Mouse (Mus musculus): ENCODE measurements around the gene Zscan26. TPM values are rescaled to one million over a fixed set of nuclear protein-coding genes. Genes with fewer than 3 reads are reported as not detected.
"Not testable (repeated sequence)": the region's sequence is repeated elsewhere in the genome, so short reads cannot be mapped to it uniquely, and the experiment has no call there.

The Zscan26 gene
- total RNA-seq, 2 experiments from 2014 or later = 1.7 to 4.8 TPM

DNA sequence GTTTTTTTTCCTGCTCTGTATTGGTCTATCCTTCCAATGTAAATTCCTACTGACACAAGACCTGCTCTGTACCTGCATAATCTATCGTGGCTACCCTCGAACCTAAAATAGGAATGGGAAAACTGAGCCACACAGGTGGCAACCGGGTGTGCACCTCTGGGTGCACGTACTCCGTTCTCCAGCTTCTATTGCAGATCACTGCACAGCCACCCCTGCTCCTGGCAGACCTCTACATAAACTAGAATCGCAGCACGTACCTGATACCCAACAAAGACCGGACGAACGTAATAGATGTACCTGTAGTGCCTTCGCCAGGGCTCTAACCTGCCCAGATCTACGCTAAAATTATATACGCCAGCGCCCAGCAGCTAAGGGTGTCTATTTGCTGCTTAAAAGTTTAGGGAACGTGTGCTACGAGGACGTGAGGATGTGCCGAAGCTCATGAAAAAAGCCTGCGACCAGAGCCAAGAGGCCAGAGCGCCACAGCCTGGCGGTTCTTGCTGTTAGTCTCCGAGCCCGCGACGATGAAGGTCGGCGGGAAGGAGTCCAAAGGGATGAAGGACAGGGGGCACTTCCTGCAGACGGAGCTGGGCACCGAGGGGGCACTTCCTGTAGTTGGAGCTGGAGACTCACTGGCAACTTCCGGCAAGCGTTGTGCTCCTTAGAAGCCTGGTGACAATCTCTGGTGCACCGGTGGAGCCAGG lies 12.9 kb downstream of the Zscan26 start, which contains the start of gene Pgbd1:
TSS of gene Pgbd1 (minus strand) at position 556 of the 704 bp plus-strand sequence.
- peak; percentile 88 for ATAC-seq (replicated peaks; ENCODE audit: low FRiP score, poor library complexity, severe bottlenecking)

DNA sequence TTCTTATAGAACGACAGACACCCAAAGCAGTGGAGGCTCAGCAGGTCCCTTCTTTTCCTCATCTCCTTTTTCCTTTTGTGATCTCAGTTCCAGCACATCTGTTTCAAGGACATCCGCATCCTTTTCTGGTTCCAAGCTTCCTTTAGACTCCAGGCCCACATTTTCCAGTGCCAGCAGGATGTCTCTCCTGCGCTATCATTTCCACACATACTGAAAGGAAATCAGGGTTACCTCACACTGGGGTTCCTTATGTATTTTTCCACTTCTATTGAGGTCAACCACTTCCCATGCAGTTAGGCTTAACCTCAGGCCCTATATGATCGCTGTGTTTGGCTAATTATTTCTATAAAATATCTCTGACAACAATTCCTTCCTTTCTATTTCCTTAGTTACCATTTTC lies 18.1 kb downstream of the Zscan26 start:
- ATAC-seq (replicated peaks; ENCODE audit: low FRiP score, poor library complexity, severe bottlenecking) = no peak

DNA sequence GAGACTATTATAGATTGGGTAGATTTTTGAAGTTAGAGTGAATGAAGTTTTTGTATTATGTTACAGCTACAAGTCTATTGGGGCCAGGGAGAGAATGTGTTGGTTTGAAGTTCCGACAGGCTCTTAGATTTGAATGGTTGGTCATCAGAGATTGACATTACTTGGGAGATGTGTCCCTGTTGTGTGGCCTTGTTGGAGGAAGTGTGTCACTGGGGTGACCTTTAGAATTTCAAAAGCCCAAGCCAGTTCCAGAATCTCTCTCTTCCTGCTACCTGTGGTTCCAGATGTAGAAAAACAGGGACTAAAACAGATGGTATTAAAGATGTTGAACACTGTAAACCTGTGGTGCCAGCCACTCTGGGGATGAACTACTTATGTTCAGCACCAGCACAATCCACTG lies 25.9 kb downstream of the Zscan26 start:
- no peak for ATAC-seq (replicated peaks; ENCODE audit: low FRiP score, poor library complexity, severe bottlenecking)

DNA sequence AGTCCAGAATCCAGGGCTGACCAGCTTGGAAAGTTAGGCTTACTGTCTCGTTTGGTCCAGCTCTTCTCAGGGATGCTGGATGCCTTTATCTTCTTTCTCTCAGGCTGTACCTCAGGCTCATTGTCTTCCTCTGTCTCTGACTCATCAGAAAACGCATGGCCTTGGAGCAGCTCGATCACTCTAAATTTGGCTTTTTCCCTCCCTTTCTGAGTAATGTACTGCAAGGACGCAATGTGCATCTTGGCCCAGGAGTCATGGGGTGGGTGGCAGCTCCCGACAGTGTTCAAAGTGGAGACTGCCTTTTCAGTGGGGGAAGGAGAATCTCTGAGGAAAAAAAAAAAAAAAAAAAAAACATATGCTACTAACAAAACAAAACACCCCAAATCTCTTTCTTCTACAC lies 30.2 kb downstream of the Zscan26 start:
- ATAC-seq (replicated peaks; ENCODE audit: low FRiP score, poor library complexity, severe bottlenecking) = no peak

DNA sequence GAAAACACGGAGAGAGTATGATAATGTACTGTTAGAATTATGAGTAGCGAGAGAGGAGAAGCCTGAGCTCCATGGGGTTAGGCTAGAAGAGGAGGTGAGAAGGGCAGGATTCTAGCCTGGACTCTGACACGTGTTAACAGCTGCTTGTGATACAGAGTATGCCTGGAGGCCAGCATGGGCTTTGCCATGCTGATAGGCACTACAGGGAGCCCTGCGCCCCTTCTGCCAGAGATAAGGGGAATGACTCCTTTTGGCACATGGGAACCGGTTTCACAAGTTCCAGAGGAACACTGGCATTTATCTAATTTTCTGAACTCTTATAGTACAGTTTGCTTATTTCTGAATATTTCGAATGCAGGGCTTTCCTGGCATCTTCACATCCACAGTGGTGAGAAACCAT lies 34.7 kb downstream of the Zscan26 start:
- peak; percentile 84 for ATAC-seq (replicated peaks; ENCODE audit: low FRiP score, poor library complexity, severe bottlenecking)

DNA sequence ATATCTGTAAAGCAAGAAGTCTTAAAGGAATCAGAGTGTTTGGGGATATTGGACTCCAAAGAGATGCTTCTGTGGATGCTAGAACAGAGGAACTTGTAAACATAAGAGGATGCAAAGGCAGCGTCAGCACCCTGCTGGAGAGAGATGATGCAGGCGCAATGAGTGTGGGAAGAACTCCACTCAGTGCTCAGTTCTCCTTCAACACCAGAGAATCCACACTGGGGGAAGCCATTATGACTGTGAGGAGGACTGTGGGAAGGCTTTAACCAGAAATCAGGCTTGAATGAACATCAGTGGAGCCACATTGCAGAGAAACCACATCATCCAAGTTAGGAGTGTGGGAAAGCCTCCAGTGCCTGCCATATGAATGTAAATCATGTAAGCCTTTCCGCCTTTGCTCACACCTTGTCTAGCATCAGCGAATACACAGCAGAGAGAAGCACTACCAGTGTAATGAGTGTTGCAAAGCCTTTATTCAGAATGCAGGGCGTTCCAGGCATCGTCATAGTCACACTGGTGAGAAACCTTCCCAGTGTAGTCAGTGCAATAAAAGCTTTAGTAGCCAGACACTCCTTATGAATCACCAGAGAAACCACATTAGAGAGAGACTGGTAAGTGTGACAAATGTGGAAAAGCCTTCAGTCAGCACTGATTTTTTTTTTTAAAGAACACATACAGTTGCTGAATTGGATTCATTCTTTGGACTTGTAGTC lies 36.1 kb downstream of the Zscan26 start:
- ATAC-seq (replicated peaks; ENCODE audit: low FRiP score, poor library complexity, severe bottlenecking) = no peak

DNA sequence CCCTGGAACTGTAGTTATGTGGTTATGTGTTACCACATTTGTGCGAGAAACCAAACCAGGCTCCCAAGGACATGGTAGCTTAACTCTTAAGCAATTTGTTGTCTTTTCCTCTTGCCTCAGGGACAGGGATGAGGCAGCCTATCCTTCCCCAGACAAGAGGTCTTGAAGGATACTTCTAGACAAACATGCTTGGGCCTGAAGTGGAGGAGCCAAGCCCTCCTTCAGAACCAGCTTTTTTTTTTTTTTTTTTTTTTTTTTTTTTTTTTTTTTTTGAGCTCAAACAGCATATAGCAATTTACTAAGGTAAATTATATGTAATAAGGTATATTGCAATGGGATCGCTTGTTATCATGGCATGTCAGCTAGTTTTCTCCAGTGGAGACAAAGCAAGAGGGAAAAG lies 37.8 kb downstream of the Zscan26 start:
- ATAC-seq (replicated peaks; ENCODE audit: low FRiP score, poor library complexity, severe bottlenecking) = no peak

DNA sequence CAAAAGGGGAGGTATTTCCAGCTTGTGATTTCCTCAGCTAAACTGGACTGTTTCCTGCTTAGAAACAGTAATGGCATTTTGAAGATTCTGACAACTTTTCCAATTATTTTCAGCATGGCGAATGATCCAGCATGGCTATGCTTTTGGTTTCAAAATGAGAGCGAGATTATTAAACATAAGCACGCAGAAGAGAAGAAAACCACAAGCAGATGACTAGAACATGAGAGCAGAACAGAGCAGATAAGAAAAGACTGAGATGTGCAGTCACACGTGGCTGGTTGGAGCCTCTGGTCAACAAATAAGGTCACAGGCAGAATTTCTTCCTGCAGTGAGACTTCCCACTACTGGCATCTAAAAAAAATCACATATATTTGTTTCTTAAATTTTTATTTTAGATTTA lies 38.3 kb downstream of the Zscan26 start:
- ATAC-seq (replicated peaks; ENCODE audit: low FRiP score, poor library complexity, severe bottlenecking) = peak; percentile 43; the same call in 1 of the 2 replicates

DNA sequence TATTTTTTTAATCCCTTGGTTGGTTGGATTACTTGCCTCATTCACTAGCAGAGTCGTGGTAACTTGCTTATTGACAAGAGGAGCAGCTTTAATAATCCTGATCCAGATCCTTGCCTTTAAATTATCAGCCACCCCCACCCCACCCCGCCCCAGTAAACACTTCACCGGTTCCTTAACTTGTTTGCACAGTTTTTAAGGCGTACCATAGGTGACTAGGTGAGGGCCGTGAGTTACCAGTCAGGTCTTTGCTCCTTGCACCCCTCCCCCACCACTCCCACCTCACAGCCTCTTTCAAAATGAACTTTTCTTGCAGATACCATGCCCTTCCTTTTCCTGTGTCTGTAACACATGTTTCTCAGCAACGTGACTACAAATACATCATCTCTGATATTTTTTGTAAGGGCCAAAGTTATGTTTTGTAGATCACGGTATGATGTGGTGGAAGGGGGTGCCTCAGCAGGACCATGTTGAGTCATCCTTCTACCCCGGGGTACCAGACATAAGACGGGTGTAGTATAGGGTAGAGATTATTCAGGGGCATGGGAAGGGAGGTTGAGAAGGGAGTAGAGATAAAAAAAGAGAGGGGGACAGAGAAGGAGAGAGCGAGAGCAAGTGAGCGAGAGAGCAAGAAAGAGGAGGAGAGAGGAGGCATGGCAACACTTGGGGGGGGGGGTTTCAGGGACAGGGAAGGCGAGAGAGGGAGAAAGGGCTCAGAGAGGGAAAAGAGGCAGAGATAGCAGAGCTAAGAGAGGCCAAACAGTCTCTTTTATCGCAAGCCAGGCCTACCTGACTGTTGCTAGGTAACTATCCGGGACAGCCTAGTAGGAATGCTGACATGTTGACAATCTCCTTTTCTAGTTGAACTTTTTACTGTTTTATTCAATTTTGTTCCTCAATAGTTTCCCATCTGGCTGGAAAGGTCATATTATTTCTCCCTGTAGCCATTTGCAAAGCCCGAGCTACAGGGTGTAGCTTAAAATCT lies 39.0 kb downstream of the Zscan26 start:
- no peak for ATAC-seq (replicated peaks; ENCODE audit: low FRiP score, poor library complexity, severe bottlenecking)

DNA sequence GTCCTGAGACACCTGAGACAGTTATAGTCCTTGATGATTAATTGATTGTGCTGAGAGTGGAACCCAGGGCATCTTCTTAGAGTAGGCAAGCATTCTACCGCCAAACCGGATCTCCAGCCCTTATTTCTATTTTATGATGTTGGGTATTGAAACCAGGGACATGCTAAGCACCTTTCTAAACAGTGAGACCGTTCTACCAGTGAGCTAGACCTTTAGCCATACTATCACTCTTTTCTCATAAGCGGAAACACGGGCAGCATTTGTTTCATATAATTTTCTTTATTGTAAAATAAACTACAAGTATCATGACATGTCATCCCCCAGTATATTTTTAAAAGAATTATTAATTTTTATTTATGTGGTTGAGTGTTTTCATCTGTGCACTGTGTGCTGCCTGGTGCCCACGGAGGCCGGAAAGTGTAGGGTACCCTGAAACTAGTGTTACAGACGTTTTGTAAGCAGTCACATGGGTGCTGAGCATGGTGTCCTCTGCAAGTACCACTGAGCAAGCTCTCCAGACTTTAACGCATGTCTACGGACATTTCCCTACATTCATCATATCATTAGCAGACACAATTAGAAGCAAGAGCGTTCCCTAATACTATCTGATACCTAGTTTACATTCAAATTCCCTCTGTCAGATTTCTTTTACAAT lies 44.6 kb downstream of the Zscan26 start:
- no peak for ATAC-seq (replicated peaks; ENCODE audit: low FRiP score, poor library complexity, severe bottlenecking)

DNA sequence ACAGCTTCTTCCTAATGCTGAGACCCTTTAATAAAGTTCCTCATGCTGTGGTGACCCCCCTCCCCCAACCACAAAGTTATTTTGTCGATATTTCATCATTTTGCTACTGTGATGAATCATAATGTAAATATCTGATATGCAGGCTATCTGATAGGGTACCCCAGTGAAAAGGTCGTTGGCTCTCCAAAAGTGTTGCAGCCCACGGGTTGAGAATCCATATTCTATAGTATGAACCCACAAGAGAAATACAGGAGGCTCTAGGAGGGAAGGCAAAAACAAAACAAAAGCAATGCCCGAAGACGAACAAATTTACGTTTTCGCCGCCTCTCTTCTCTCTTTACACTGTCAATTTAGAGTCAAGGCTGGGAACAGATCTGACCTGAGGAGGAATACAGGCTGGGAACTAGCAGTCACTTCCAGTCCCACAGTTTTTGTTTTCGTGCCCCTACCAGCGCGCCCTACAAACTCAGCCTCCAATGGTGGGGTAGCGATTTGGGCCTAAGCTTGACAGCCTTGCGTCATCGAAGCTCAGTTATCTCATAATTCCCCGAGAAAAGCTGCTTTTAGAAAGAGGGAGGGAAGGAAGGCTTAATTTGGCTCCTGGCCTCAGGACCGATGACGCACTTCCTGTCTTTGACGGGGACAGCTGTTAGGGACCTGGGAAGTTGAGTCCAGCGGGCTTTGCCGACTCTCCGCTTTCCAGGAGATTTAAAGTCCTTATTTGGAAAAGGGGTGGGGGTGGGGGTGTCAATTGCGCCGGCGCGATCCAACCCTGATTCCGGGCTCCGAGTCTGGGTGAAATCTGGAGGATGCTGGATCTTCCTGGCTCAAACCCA lies 45.3 kb downstream of the Zscan26 start:
- ATAC-seq (replicated peaks; ENCODE audit: low FRiP score, poor library complexity, severe bottlenecking) = peak; percentile 94

DNA sequence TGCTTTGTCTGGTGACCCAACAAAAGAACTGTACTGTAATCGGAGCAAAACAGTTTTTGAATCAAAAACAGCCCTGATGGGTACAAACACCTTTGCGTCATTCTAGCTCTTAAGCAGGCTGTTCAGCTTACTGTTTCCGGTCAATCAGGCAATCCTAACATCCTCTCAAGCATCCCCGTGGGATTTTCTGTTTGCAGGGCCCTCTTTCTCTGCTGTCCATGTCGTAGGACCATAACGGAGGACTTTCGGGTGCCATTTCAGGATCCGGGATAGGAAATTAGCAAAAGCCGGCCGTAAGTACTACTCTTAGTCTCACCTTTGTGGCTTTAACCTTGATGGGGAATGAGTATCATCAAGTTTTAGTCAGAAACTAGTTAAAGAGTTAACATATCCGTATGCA lies 46.2 kb downstream of the Zscan26 start:
- no peak for ATAC-seq (replicated peaks; ENCODE audit: low FRiP score, poor library complexity, severe bottlenecking)

DNA sequence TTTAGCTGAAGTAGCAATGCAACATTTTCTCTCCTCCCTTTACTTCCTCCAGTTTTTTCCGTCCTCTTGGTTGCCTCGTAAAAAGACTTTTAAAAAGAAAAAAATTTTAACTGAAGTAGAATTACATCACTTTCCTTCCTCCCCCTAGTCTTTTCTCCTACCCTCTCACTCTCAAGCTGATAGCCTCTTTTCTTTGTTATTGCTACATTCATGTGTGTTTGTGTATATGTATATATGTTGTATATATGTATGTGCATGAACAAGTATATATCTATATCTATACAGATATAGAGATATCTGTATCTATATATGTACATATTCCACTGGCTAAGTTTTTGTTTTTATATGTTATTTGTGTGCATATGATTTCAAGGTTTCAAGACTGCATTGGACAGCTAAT lies 50.7 kb downstream of the Zscan26 start:
- ATAC-seq (replicated peaks; ENCODE audit: low FRiP score, poor library complexity, severe bottlenecking) = no peak

DNA sequence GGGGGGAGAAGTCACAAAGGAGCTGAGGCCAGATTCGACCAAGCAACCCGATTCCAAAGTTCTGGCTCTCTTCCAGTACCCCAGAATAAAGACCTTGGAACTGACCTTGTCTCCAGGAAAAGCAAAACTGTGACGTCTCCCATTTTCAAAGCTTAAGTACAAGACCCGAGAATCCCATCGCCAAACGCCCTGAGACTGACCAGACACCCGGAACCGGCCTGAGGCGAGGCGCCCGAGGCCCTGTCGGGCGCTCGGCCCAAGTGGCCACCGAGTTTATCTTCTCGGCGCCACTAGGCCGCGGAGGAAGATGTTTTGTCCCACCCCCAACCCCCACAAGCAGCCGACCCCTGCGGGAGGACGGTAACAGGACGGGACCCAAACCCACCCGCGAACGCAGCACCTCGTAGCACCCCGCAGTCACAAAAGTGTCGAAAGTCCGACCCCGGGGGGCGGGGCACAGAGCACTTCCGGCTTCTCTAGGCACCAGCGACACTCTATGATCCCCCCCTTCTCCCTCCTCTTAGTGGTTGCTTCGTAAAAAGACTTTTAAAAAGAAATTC lies 51.2 kb downstream of the Zscan26 start, which contains the start of gene Zkscan3:
TSS of gene Zkscan3 (minus strand) at position 469 of the 560 bp plus-strand sequence.
- peak; percentile 99 for ATAC-seq (replicated peaks; ENCODE audit: low FRiP score, poor library complexity, severe bottlenecking)

DNA sequence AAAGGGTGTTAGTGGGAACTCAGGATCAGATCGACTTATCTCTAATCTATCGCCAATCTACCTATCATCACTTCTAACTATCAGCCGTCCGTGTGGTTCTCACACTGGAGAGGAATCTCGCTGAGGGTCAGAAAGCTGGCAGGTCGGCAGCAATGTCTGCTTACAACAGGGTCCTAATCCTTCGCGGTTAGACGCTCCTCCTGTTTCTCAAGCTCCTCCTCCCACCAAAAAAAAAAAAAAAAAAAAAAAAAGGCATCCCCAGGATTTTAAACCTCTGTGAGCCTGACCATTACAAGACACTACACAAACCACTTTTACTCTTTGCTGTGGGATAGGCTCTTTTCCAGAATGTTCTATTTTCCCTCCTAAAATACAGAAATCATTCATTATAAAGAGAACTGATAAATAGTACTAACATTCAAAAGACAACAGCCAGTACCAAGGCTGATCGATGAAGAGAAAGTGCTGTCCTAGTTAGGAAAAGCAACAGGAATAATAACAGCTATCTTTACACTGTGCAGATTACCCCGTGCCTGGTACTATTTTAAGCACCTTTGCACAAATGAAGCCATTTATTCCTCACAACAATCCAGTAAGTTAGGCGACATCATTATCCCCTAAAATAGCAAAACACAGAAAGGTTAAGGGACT lies 51.8 kb downstream of the Zscan26 start:
- peak; percentile 50; the same call in 1 of the 2 replicates for ATAC-seq (replicated peaks; ENCODE audit: low FRiP score, poor library complexity, severe bottlenecking)

DNA sequence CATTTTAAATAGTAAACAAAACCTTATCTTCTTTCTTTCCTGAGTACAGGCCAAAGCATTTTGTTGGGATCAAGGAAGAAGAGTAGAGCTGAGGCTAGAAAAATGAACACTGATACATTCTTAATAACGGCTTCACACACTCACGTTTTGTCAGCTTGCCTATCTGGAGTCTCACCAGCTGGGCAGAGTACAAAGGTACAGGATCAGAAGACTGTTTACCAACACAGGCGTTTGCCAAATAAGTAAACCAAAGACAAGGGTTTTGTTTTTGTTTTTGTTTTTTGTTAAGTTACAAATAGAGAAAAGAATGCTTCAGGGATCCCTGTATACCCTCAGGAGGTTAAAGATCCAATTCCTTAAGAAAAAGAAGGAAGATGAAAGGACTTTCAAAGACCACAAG lies 52.4 kb downstream of the Zscan26 start:
- ATAC-seq (replicated peaks; ENCODE audit: low FRiP score, poor library complexity, severe bottlenecking) = no peak

DNA sequence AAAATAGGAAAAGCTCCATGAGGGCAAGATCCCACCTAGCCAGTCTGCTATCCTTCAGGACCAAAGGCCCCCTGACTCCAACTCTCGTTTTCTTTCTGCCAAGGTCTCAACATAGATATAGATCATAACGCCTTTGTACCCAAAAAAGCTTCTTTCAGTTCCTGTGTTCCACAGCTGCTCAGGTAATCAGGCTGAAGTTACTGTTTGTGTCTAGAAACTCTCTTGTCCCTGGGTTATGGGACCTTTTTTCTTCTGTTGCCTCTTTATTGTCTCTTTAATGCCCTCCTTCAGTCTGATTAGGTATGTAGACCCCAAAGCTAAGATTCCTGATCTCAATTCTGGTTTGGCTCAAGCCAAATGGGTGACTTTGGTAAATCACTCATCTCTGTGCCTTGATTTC lies 56.0 kb downstream of the Zscan26 start:
- ATAC-seq (replicated peaks; ENCODE audit: low FRiP score, poor library complexity, severe bottlenecking) = no peak

DNA sequence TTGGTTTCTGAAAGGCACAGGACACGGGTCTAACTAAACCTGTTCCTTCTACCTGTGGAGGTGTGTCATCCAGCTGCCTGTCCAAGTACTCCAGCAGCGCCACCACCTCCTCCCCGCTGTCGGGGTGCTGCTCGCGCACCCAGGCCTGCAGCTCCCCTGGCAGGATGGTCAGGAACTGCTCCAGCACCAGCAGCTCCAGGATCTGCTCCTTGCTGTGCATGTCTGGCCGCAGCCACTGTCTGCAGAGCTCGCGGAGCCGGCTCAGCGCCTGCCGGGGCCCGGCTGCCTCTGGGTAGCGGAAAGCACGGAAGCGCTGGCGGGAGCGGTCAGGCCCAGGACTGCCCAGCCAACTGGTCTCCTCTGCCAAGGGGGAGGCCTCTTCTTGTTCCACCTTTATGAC lies 57.5 kb downstream of the Zscan26 start:
- ATAC-seq (replicated peaks; ENCODE audit: low FRiP score, poor library complexity, severe bottlenecking) = not testable (repeated sequence)
